Mouse (Mus musculus): ENCODE measurements at regions not wholly inside any gene's neighbourhood (a gene's known extent, or its start where the extent isn't known, plus 50 kb on each side); places are given as distances from the start of the nearest gene placed in this dataset.

DNA sequence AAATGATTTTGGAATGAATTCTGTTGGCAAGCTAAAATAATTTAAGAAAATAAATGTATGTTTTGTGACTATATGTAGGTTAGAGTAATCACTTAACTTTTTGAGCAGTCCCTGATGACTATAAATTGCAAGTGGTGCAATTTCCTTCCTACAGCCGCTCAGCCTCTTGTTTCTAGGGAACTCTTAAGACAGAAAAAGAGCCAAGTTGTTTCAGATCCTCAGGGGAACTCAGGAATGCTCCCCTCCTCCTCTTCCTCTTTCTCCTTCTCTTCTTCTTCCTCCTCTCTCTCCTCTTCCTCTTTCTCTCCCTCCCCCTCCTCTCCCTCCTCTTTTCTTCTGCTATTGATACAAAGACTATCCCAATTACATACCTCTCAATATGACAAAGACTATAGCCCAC, 141.4 kb upstream of the Krr1 start:
- Histone ChIP-seq H3K9ac (no peak overlapping the region), H3K36me3 (no peaks in the 10 kb centered on the region), H3K9me3 (no peaks in the 10 kb centered on the region), H3K27ac (replicated peaks) (no peak overlapping the region), H3K4me1 (replicated peaks) (0 out of 2 replicates have a peak, but pooled peaks cover 1% of the 10 kb centered on the region), H3K4me3 (no peak overlapping the region), H3K27me3 (no peaks in the 10 kb centered on the region), H3K4me2 (no peak overlapping the region)
- no peak for ATAC-seq (ENCODE audit: low FRiP score, low read depth)
- 64% methylated on average over 1 of the region's 1 CpGs for WGBS

DNA sequence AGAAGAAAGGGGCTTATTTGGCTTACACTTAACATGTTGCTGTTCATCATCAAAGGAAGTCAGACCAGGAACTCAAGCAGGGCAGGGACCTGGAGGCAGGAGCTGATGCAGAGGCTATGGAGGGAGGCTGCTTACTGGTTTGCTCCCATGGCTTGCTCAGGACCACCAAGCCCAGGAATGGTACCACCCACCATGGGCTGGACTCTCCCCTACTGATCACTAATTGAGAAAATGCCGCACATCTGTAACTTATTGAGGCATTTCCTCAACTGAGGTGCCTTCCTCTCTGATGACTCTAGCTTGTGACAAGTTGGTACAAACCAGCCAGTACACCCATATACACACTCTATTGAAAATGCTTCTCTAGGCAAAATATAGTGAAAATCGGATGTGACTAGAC, 138.9 kb upstream of the Krr1 start:
- no peak overlapping the region for H3K4me3 ChIP-seq
- H3K4me2 ChIP-seq = no peak overlapping the region
- 88% methylated on average over 2 of the region's 2 CpGs for WGBS
- H3K27me3 ChIP-seq = no peaks in the 10 kb centered on the region
- no peaks in the 10 kb centered on the region for H3K36me3 ChIP-seq
- 0 out of 2 replicates have a peak, but pooled peaks cover 3% of the 10 kb centered on the region for H3K4me1 ChIP-seq (replicated peaks)
- H3K27ac ChIP-seq (replicated peaks) = no peak overlapping the region
- no peak overlapping the region for H3K9ac ChIP-seq
- ATAC-seq (ENCODE audit: low FRiP score, low read depth) = no peak
- H3K9me3 ChIP-seq = no peaks in the 10 kb centered on the region

DNA sequence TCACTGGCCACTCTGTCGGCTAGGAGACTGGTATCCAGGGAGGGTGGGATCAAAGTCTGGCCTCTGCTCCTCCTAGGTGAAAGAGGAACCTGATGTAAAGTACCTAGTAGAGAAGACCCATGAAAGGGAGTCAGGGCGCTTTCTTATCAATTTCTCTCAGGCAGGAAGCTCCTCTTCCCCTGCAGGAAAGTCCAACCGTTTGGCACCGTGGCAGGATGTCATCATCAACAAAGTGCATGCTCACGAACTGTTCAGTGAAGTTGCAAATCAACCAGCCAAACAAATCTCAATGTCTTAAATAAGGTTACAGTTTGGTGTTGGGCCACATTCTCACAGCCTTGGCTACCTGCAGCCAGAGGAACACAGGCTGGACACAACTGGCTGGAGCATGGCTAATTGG, 138.2 kb upstream of the Krr1 start:
- 81% methylated on average over 5 of the region's 5 CpGs for WGBS
- Histone ChIP-seq H3K9ac (no peak overlapping the region), H3K36me3 (no peaks in the 10 kb centered on the region), H3K27ac (replicated peaks) (no peak overlapping the region), H3K4me3 (no peak overlapping the region), H3K27me3 (no peaks in the 10 kb centered on the region), H3K4me2 (no peak overlapping the region), H3K9me3 (no peaks in the 10 kb centered on the region), H3K4me1 (replicated peaks) (0 out of 2 replicates have a peak, but pooled peaks cover 3% of the 10 kb centered on the region)
- ATAC-seq (ENCODE audit: low FRiP score, low read depth) = no peak

DNA sequence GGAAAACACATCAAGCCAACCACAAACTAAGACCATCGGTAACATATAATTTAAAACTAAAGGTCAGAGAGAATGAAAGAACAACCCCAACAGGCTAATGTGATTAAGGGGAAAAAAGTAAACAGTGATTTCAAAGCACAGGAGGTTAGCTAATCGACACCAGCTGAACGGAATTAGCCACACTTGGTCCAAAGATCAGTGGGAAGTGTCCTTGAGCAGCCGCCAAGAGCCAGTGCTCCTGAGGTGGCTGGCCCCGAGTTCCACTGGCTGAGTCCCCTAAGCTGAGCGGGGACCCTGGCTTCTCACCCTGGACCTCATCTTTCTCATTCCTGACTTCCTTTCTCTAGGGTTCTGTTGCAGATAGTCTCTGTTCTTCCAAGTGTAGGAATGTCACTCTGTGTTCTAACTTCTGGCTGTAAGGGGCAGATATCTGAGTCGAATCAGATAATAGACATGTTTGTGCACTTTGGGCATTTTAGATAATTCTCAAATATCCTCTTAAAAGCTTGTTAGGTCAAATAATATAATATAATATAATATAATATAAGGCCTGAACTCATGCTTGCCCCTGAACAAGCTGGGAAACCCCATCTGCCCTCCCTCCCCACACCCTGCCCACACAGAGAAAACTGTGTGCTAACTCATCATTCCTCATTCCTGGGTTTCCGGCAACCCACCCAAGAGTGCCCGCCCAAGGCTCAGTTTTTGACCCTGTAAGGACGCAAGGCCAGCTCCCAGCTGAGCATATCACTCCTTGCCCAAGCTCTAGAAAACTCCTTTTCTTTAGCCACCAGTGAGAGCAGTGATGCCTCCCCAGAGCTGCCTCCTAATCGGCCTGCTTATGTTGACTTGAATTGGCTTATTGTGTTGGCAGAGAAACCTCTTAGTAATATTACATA, 137.3 kb upstream of the Krr1 start:
- no peak overlapping the region for H3K4me2 ChIP-seq
- H3K4me1 ChIP-seq (replicated peaks) = 0 out of 2 replicates have a peak, but pooled peaks cover 3% of the 10 kb centered on the region
- no peak overlapping the region for H3K4me3 ChIP-seq
- no peak overlapping the region for H3K27ac ChIP-seq (replicated peaks)
- no peak overlapping the region for H3K9ac ChIP-seq
- no peaks in the 10 kb centered on the region for H3K9me3 ChIP-seq
- no peak for ATAC-seq (ENCODE audit: low FRiP score, low read depth)
- 53% methylated on average over 11 of the region's 11 CpGs for WGBS
- no peaks in the 10 kb centered on the region for H3K27me3 ChIP-seq
- H3K36me3 ChIP-seq = no peaks in the 10 kb centered on the region

DNA sequence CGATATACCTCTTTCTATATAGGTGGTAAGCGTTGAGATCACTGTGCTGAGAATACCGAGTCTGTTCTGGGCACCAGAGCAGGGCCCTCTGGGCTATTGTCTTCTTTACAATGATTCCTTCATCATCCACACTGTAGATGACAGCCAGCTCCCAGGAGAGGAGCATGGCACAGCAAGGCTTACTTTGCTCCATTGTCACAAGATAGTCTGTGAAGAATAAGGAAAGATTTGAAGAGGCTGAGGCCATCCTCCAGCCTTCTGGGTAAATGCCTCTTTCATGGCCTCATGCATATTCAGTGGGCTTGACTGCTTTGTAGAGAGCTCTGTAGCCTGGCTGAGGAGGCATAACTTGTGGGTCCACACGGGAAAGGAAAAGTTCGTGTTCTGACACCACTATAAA, 136.3 kb upstream of the Krr1 start:
- Histone ChIP-seq H3K4me3 (no peak overlapping the region), H3K9me3 (no peaks in the 10 kb centered on the region), H3K27ac (replicated peaks) (no peak overlapping the region), H3K4me1 (replicated peaks) (0 out of 2 replicates have a peak, but pooled peaks cover 3% of the 10 kb centered on the region), H3K9ac (no peak overlapping the region), H3K36me3 (no peaks in the 10 kb centered on the region), H3K27me3 (no peaks in the 10 kb centered on the region), H3K4me2 (no peak overlapping the region)
- ATAC-seq (ENCODE audit: low FRiP score, low read depth) = 0 out of 2 replicates have a peak, but pooled peaks have one; percentile 38
- WGBS = 19% methylated on average over 5 of the region's 5 CpGs

DNA sequence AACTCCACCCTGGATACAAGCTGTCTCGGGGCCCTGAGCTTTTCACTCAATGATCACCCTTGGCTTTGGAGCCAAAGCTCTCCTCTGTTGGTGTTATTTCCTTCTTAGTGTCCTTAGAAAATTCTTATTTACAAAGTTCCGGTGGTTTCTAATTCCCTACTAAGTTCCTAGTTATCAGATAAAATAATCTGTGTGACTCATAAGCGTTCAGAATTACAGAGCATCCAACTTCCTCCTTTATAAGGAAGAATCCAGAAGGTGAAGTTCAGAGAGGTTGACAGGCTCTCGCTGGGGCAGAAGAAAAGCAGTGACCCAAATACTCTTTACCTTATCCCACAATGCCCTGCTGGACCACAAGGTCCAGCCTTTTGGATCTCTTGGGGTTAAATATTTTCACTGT, 135.7 kb upstream of the Krr1 start:
- H3K4me3 ChIP-seq = no peak overlapping the region
- H3K27me3 ChIP-seq = no peaks in the 10 kb centered on the region
- 88% methylated on average over 4 of the region's 4 CpGs for WGBS
- no peak overlapping the region for H3K9ac ChIP-seq
- H3K4me2 ChIP-seq = no peak overlapping the region
- ATAC-seq (ENCODE audit: low FRiP score, low read depth) = no peak
- H3K36me3 ChIP-seq = no peaks in the 10 kb centered on the region
- 0 out of 2 replicates have a peak, but pooled peaks cover 3% of the 10 kb centered on the region for H3K4me1 ChIP-seq (replicated peaks)
- no peak overlapping the region for H3K27ac ChIP-seq (replicated peaks)
- H3K9me3 ChIP-seq = no peaks in the 10 kb centered on the region

DNA sequence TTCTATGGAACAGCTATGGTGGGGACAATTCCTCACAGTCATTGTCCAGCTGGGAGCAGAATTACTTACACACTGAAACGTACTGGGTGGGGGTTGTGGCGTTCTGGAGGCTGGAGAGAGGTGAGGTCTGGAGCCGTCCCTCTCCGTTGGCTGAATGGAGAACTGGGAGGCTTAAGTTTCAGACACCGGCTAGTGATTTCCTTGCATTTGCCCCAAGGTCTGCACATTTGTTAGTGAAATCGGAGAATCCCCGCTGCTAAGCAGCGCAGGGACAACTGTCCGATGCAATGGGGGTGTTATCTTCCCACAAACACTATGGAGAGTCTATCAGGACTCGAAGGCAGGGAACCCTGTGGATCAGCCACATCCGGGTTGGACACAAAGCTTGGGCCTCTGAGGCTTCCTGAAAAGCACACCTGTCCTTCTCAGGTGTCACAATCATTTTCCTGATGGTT, 130.1 kb upstream of the Krr1 start:
- Histone ChIP-seq H3K27me3 (no peaks in the 10 kb centered on the region), H3K4me3 (no peak overlapping the region), H3K9ac (no peak overlapping the region), H3K27ac (replicated peaks) (0 out of 2 replicates have a peak overlapping the region, but pooled peaks have one; percentile 5), H3K9me3 (no peaks in the 10 kb centered on the region), H3K4me2 (no peak overlapping the region), H3K4me1 (replicated peaks) (peaks cover 9% of the 10 kb centered on the region; the same call in 1 of the 2 replicates), H3K36me3 (no peaks in the 10 kb centered on the region)
- WGBS = 41% methylated on average over 11 of the region's 11 CpGs
- no peak for ATAC-seq (ENCODE audit: low FRiP score, low read depth)

DNA sequence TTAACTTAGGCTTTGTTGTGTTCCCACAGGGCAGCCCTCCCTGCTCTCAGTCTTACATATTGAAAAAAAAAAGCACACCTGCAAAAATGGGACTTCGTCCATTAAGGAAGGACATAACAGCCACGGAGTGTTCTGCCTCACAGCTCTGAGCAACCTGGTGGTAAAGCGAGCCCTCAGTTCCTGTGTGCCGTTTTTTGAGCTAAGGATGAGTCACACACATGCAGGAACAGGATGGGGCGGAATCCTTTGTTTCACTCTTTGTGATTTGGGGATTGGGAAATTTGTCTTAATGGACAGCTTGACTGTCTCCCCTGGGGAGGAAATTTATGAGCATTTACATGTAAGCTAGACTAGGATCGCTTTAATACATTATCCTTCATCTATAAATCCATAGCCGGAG, 129.6 kb upstream of the Krr1 start:
- Histone ChIP-seq H3K4me3 (no peak overlapping the region), H3K4me1 (replicated peaks) (peaks cover 9% of the 10 kb centered on the region; the same call in 1 of the 2 replicates), H3K36me3 (no peaks in the 10 kb centered on the region), H3K9ac (no peak overlapping the region), H3K27me3 (no peaks in the 10 kb centered on the region), H3K27ac (replicated peaks) (0 out of 2 replicates have a peak overlapping the region, but pooled peaks have one; percentile 5), H3K4me2 (no peak overlapping the region), H3K9me3 (no peaks in the 10 kb centered on the region)
- no peak for ATAC-seq (ENCODE audit: low FRiP score, low read depth)
- 43% methylated on average over 7 of the region's 7 CpGs for WGBS

DNA sequence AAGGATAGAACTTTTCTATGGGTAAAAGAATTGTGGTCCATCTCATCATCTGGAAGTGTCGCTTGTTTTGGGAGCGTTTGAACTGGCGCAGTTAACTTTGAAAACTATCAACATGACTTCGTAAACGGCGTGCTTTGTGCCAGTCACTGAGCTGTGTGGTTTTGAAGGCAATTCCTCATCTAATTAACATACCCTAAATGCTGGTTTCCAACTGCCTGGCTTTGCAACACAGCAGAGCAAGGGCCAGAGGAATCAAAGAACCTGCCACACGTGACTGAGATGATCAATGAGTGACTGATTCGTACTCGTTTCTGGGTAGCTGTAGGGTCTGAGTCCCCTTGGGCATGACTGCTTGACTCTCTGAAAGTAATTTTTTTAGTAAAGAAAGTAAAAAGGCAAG, 129.2 kb upstream of the Krr1 start:
- no peak overlapping the region for H3K27ac ChIP-seq (replicated peaks)
- peaks cover 9% of the 10 kb centered on the region; the same call in 1 of the 2 replicates for H3K4me1 ChIP-seq (replicated peaks)
- H3K9me3 ChIP-seq = no peaks in the 10 kb centered on the region
- no peaks in the 10 kb centered on the region for H3K27me3 ChIP-seq
- WGBS = 39% methylated on average over 9 of the region's 9 CpGs
- no peak for ATAC-seq (ENCODE audit: low FRiP score, low read depth)
- H3K4me2 ChIP-seq = no peak overlapping the region
- no peaks in the 10 kb centered on the region for H3K36me3 ChIP-seq
- H3K4me3 ChIP-seq = no peak overlapping the region
- no peak overlapping the region for H3K9ac ChIP-seq

DNA sequence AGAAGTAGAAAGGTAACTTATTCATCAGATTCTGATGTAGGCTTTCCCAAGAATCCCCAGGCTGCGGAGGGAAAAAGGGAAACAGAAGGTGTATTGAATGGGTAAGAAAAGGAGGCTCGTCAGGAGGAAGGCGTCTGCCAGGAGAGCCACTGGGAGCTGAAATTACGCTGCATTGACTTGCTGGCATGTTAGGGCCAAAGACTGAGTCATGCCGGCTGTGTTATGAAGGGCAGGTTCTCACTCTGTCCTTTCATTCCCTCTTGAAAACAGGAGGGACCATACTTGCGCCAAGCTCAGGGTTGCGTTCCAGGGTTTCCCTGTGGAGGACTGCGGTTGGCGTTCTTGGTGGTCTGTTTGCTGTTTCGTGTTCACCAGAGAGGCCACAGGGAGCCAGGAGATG, 128.3 kb upstream of the Krr1 start:
- Histone ChIP-seq H3K9ac (no peak overlapping the region), H3K36me3 (no peaks in the 10 kb centered on the region), H3K9me3 (no peaks in the 10 kb centered on the region), H3K27ac (replicated peaks) (no peak overlapping the region), H3K4me2 (no peak overlapping the region), H3K4me3 (no peak overlapping the region), H3K27me3 (no peaks in the 10 kb centered on the region), H3K4me1 (replicated peaks) (peaks cover 9% of the 10 kb centered on the region; the same call in 1 of the 2 replicates)
- no peak for ATAC-seq (ENCODE audit: low FRiP score, low read depth)
- 88% methylated on average over 10 of the region's 10 CpGs for WGBS

DNA sequence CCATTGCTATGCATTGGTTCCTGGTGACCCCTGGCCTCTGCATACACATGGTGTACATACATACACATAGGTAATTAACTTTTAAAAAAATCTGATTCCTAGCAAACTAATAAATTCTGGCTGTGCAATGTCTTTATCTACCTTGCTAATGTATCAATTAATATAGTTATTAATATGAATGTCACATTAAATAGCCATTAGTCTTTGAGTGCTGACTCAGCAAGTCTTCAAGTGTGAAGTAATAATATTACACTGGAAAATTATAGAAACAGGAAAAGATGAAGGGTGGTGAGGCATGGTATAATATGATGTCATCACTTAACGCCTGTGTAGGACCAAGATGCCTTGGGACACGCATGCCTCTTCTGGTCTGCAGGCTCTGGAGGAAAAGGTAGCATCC, 126.5 kb upstream of the Krr1 start:
- 96% methylated on average over 2 of the region's 2 CpGs for WGBS
- H3K9me3 ChIP-seq = no peaks in the 10 kb centered on the region
- peaks cover 9% of the 10 kb centered on the region; the same call in 1 of the 2 replicates for H3K4me1 ChIP-seq (replicated peaks)
- no peaks in the 10 kb centered on the region for H3K36me3 ChIP-seq
- no peak overlapping the region for H3K27ac ChIP-seq (replicated peaks)
- H3K9ac ChIP-seq = no peak overlapping the region
- no peak overlapping the region for H3K4me2 ChIP-seq
- H3K4me3 ChIP-seq = no peak overlapping the region
- no peaks in the 10 kb centered on the region for H3K27me3 ChIP-seq
- ATAC-seq (ENCODE audit: low FRiP score, low read depth) = no peak

DNA sequence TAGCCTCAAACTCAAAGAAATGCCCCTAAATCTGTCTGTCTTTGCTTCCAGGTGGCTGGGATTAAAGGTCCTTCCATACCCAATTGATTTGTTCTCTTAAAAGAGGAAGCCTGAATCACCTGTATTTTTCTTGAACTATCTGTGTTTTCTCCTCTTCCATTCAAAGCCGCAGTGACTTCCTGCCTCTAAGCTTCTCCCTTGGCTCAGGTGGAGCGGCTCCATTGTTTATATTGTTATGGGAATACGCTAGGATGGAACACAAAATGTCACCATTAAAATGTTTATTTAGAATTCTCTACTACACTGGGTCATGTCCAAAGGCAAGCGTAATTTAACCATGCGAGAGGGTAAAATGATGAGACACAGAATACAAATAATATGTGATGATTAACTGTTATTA, 118.2 kb upstream of the Krr1 start:
- Histone ChIP-seq H3K4me2 (no peak overlapping the region), H3K27ac (replicated peaks) (no peak overlapping the region), H3K4me1 (replicated peaks) (no peaks in the 10 kb centered on the region), H3K4me3 (no peak overlapping the region), H3K36me3 (no peaks in the 10 kb centered on the region), H3K9me3 (no peaks in the 10 kb centered on the region), H3K27me3 (no peaks in the 10 kb centered on the region), H3K9ac (no peak overlapping the region)
- no peak for ATAC-seq (ENCODE audit: low FRiP score, low read depth)
- WGBS = 82% methylated on average over 5 of the region's 5 CpGs

All from hindbrain, embryonic 15.5 days (tissue).